Mouse (Mus musculus) heart, adult 2 months (tissue): Measurements from ENCODE around the gene Htr3b.

Experiments
- CTCF ChIP-seq: fragments of 200-600 bp; IDR thresholded peaks from 2 replicates; pipeline ENCODE4 v1.8.1; 2022; ENCODE audit warnings: antibody characterized with exemption, mild to moderate bottlenecking, moderate library complexity
- POLR2A ChIP-seq: fragments of 200-500 bp; IDR thresholded peaks from 2 replicates; pipeline ENCODE4 v1.6.1; 2011; ENCODE audit warnings: mild to moderate bottlenecking, low read depth, low read length, control low read depth; ENCODE audit not compliant: insufficient read depth

DNA sequence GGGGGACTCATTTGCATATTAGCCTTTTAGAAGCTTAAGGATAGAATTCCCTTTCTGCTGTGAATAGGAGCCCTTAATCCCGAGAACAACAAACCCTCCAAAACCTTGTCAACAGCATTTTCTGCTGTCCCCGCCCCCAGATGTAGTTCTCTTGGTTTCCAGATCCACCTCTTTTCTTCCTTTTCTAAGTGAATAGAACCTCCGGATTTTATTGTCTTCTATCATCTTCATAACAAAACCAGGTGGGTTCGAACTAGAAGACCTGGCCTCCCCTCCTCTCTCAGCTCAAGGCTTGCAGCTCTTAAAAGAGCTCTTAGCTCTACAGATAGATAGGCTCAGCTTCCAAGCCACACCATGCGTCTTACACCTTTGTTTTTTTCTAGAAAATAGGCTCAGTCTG lies 26.9 kb upstream of the Htr3b start:
- TF ChIP-seq CTCF (no peak), POLR2A (no peak)
